Mouse (Mus musculus): Measurements from ENCODE around the gene Nup62cl. TPM values are rescaled to one million over a fixed set of nuclear protein-coding genes. Genes with fewer than 3 reads are reported as not detected.

The Nup62cl gene
- total and polyA plus RNA-seq, 3 experiments: not detected

GRCm38 (mm10) chrX:140082535-140082934 is 20.0 kb upstream of the Nup62cl start:
- no peaks in the 10 kb centered on the region for H3K4me1 ChIP-seq (ENCODE audit: control insufficient read depth in 1 of 2, insufficient read depth in 2 of 2, low read length in 2 of 2)
- H3K9ac ChIP-seq (ENCODE audit: control insufficient read depth, low read depth, low read length, poor library complexity, severe bottlenecking): no peak overlapping the region
- peaks cover 4 to 16% of the 10 kb centered on the region in 2 experiments for H3K27me3 ChIP-seq (ENCODE audit: control insufficient read depth in 1 of 2, insufficient read depth in 2 of 2, low read length in 2 of 2)
- H3K79me2 ChIP-seq (ENCODE audit: control insufficient read depth, insufficient read depth, low read length, poor library complexity): no peaks in the 10 kb centered on the region
- no peak for DNase-seq (ENCODE audit: low read depth, low spot score)
- H3K9me3 ChIP-seq (replicated peaks; ENCODE audit: insufficient read depth, low read length): no peaks in the 10 kb centered on the region
- H3K27ac ChIP-seq (ENCODE audit: control insufficient read depth, low read depth, low read length): no peak overlapping the region
- H3K36me3 ChIP-seq (ENCODE audit: control insufficient read depth in 1 of 2, insufficient read depth in 2 of 2, low read length in 2 of 2): no peaks in the 10 kb centered on the region
- H3K4me3 ChIP-seq (ENCODE audit: control insufficient read depth in 1 of 2, insufficient read depth in 1 of 2, low read depth in 2 of 2, low read length in 2 of 2): no peak overlapping the region
- no peak for TF ChIP-seq MXI1 (IDR thresholded peaks at IDR 0.05; ENCODE audit: low read depth, low read length)
- no peak for TF ChIP-seq NRF1 (IDR thresholded peaks at IDR 0.05; ENCODE audit: insufficient read depth, low read depth, low read length, poor library complexity, severe bottlenecking)
- TF ChIP-seq GABPA (IDR thresholded peaks at IDR 0.05; ENCODE audit: low read depth, low read length): no peak
- TF ChIP-seq ZC3H11A (IDR thresholded peaks at IDR 0.05; ENCODE audit: low read depth, low read length): no peak
- TF ChIP-seq GATA1 (IDR thresholded peaks at IDR 0.05; ENCODE audit: low read depth, low read length): no peak
- TF ChIP-seq POLR2AphosphoS5 (IDR thresholded peaks at IDR 0.05; ENCODE audit: borderline replicate concordance, low read depth, low read length): no peak
- no peak for TF ChIP-seq KAT2A (conservative IDR thresholded peaks at IDR 0.05; ENCODE audit: low read depth, low read length)
- no peak for TF ChIP-seq MAZ (IDR thresholded peaks at IDR 0.05; ENCODE audit: low read depth, low read length)
- TF ChIP-seq MAX (IDR thresholded peaks at IDR 0.05; ENCODE audit: low read length): no peak
- TF ChIP-seq JUND (IDR thresholded peaks at IDR 0.05; ENCODE audit: low read depth, low read length): no peak
- TF ChIP-seq MYC (IDR thresholded peaks at IDR 0.05; ENCODE audit: low read depth, low read length): no peak
- TF ChIP-seq POLR2AphosphoS2 (IDR thresholded peaks at IDR 0.05; ENCODE audit: low read length): no peak
- TF ChIP-seq SIN3A (IDR thresholded peaks at IDR 0.05; ENCODE audit: low read length): no peak
- TF ChIP-seq ZKSCAN1 (IDR thresholded peaks at IDR 0.05; ENCODE audit: low read depth, low read length): no peak
- no peak for TF ChIP-seq RAD21 (IDR thresholded peaks at IDR 0.05; ENCODE audit: low read depth, low read length)
- no peak for TF ChIP-seq TBP (IDR thresholded peaks at IDR 0.05; ENCODE audit: low read depth, low read length)
- no peak for TF ChIP-seq MAFK (IDR thresholded peaks at IDR 0.05; ENCODE audit: borderline replicate concordance, low read depth, low read length)
- no peak for TF ChIP-seq SMC3 (IDR thresholded peaks at IDR 0.05; ENCODE audit: low read depth, low read length)
- TF ChIP-seq USF2 (IDR thresholded peaks at IDR 0.05; ENCODE audit: borderline replicate concordance in 1 of 2, insufficient read depth in 1 of 2, low read depth in 1 of 2, low read length in 2 of 2): no peak

GRCm38 (mm10) chrX:140060886-140061874 is 1.3 kb downstream of the Nup62cl start:
- Histone ChIP-seq H3K9me3 (replicated peaks; ENCODE audit: insufficient read depth, low read length) (no peaks in the 10 kb centered on the region), H3K4me1 (ENCODE audit: control insufficient read depth in 1 of 2, insufficient read depth in 2 of 2, low read length in 2 of 2) (no peaks in the 10 kb centered on the region), H3K9ac (ENCODE audit: control insufficient read depth, low read depth, low read length, poor library complexity, severe bottlenecking) (no peak overlapping the region), H3K27ac (ENCODE audit: control insufficient read depth, low read depth, low read length) (no peak overlapping the region), H3K79me2 (ENCODE audit: control insufficient read depth, insufficient read depth, low read length, poor library complexity) (no peaks in the 10 kb centered on the region), H3K36me3 (ENCODE audit: control insufficient read depth in 1 of 2, insufficient read depth in 2 of 2, low read length in 2 of 2) (no peaks in the 10 kb centered on the region), H3K27me3 (ENCODE audit: control insufficient read depth in 1 of 2, insufficient read depth in 2 of 2, low read length in 2 of 2) (peaks cover 3 to 13% of the 10 kb centered on the region in 2 experiments; a peak in 3 of 4 replicates), H3K4me3 (ENCODE audit: control insufficient read depth in 1 of 2, insufficient read depth in 1 of 2, low read depth in 2 of 2, low read length in 2 of 2) (no peak overlapping the region)
- no peak for DNase-seq (ENCODE audit: low read depth, low spot score)
- TF ChIP-seq TBP (IDR thresholded peaks at IDR 0.05; ENCODE audit: low read depth, low read length) (no peak), MEF2A (IDR thresholded peaks at IDR 0.05; ENCODE audit: extremely low read depth, insufficient replicate concordance, low read depth, low read length, poor library complexity, severe bottlenecking) (no peak), POLR2AphosphoS2 (IDR thresholded peaks at IDR 0.05; ENCODE audit: low read length) (no peak), MYB (IDR thresholded peaks at IDR 0.05; ENCODE audit: low read depth, low read length) (no peak), MYC (IDR thresholded peaks at IDR 0.05; ENCODE audit: low read depth, low read length) (no peak), ZC3H11A (IDR thresholded peaks at IDR 0.05; ENCODE audit: low read depth, low read length) (no peak), TAL1 (IDR thresholded peaks at IDR 0.05; ENCODE audit: low read length) (no peak), ELF1 (IDR thresholded peaks at IDR 0.05; ENCODE audit: low read depth, low read length) (no peak), CHD1 (IDR thresholded peaks at IDR 0.05; ENCODE audit: low read depth, low read length) (no peak), HCFC1 (IDR thresholded peaks at IDR 0.05; ENCODE audit: low read depth, low read length) (no peak), USF2 (IDR thresholded peaks at IDR 0.05; ENCODE audit: borderline replicate concordance in 1 of 2, insufficient read depth in 1 of 2, low read depth in 1 of 2, low read length in 2 of 2) (no peak)
